Comparison of ENCODE assay signal across 9 mouse cellular contexts in the genomic region with DNA sequence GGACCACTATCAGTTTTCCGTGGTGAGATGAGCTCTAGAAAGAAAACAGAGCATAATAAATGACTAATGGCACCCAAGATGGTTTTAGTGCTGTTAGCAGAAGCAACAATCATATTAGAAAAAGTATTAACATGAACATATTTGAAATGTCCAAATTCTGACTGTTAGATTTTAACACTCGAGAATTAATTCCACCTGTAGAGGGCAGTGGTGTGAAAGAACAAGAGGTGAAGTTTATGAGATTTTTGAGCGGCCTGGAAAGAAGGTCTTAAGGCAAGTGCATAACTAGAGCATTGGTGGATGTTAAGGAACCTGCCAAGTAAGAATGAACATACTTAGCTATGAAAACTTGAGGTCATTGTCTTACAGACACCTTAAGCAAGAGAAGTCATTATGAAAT. TPM values are rescaled to one million over a fixed set of nuclear protein-coding genes. Genes with fewer than 3 reads are reported as not detected.
DNase-seq lines count a peak whose midpoint lies in the region; ATAC-seq and TF ChIP-seq lines count a peak whose summit lies in the region.
"Had no signal": no experiment of that assay in that cellular context is flagged by ENCODE, and none has a peak within 500 bp of the region (broad histone marks: within the 10 kb centered on the region; RNA-seq: fewer than 3 reads in every experiment).

No protein-coding gene starts in this region.

- H3K9me3 ChIP-seq in embryonic facial prominence, embryonic 11.5 days (replicated peaks; ENCODE audit: control insufficient read depth, low read length) = no peaks in the 10 kb centered on the region
- H3K9me3 ChIP-seq in embryonic facial prominence, embryonic 10.5 days = peaks cover 5% of the 10 kb centered on the region; the same call in 1 of the 2 replicates
- H3K9me3 ChIP-seq in liver, postnatal 0 days (ENCODE audit: low read length) = no peaks in the 10 kb centered on the region
- no peaks in the 10 kb centered on the region for H3K9me3 ChIP-seq in liver, embryonic 12.5 days (replicated peaks)
- H3K9me3 ChIP-seq in forebrain, embryonic 10.5 days = peaks cover 12% of the 10 kb centered on the region

- H3K4me2 ChIP-seq in embryonic facial prominence, embryonic 11.5 days (ENCODE audit: low read depth, low read length) = no peak overlapping the region
- H3K4me2 ChIP-seq in liver, postnatal 0 days (ENCODE audit: low read depth, low read length) = no peak overlapping the region
- H3K4me2 ChIP-seq in liver, embryonic 12.5 days = no peak overlapping the region
- H3K4me2 ChIP-seq: forebrain, embryonic 13.5 days had no signal

- no peaks in the 10 kb centered on the region for H3K27me3 ChIP-seq in embryonic facial prominence, embryonic 11.5 days (ENCODE audit: control insufficient read depth, insufficient read depth, low read length)
- no peaks in the 10 kb centered on the region for H3K27me3 ChIP-seq in embryonic facial prominence, embryonic 10.5 days (replicated peaks; ENCODE audit: low read depth, poor library complexity, severe bottlenecking)
- H3K27me3 ChIP-seq in liver, postnatal 0 days (ENCODE audit: insufficient read depth, low read length) = no peaks in the 10 kb centered on the region
- no peaks in the 10 kb centered on the region; the same call in 1 of the 2 replicates for H3K27me3 ChIP-seq in liver, embryonic 12.5 days (replicated peaks)
- no peaks in the 10 kb centered on the region for H3K27me3 ChIP-seq in forebrain, embryonic 10.5 days (ENCODE audit: poor library complexity, severe bottlenecking)
- H3K27me3 ChIP-seq: forebrain, embryonic 13.5 days had no signal

- no peak for ATAC-seq in embryonic facial prominence, embryonic 11.5 days (replicated peaks; ENCODE audit: insufficient number of reproducible peaks, low FRiP score, low TSS enrichment, low read depth)
- no peak for ATAC-seq in liver, postnatal 0 days
- ATAC-seq in liver, embryonic 12.5 days = no peak
- ATAC-seq: forebrain, embryonic 13.5 days had no signal

- H3K4me1 ChIP-seq in embryonic facial prominence, embryonic 11.5 days (ENCODE audit: control insufficient read depth, insufficient read depth, low read length) = no peaks in the 10 kb centered on the region
- no peaks in the 10 kb centered on the region for H3K4me1 ChIP-seq in embryonic facial prominence, embryonic 10.5 days
- no peaks in the 10 kb centered on the region for H3K4me1 ChIP-seq in liver, postnatal 0 days (ENCODE audit: insufficient read depth)
- no peaks in the 10 kb centered on the region for H3K4me1 ChIP-seq in liver, embryonic 12.5 days
- no peaks in the 10 kb centered on the region for H3K4me1 ChIP-seq in forebrain, embryonic 10.5 days
- H3K4me1 ChIP-seq: forebrain, embryonic 13.5 days had no signal

- H3K4me3 ChIP-seq in embryonic facial prominence, embryonic 11.5 days (ENCODE audit: low read depth, low read length) = no peak overlapping the region
- no peak overlapping the region for H3K4me3 ChIP-seq in embryonic facial prominence, embryonic 10.5 days
- no peak overlapping the region for H3K4me3 ChIP-seq in liver, postnatal 0 days (ENCODE audit: low read depth, low read length)
- no peak overlapping the region for H3K4me3 ChIP-seq in liver, embryonic 12.5 days
- no peak overlapping the region for H3K4me3 ChIP-seq in forebrain, embryonic 10.5 days
- H3K4me3 ChIP-seq: forebrain, embryonic 13.5 days had no signal

- no peak for TF ChIP-seq EP300 in liver, postnatal 0 days (IDR thresholded peaks at IDR 0.05; ENCODE audit: low read depth)

- no peak overlapping the region for H3K27ac ChIP-seq in embryonic facial prominence, embryonic 11.5 days (replicated peaks; ENCODE audit: low read depth, low read length)
- no peak overlapping the region for H3K27ac ChIP-seq in embryonic facial prominence, embryonic 10.5 days (replicated peaks)
- no peak overlapping the region for H3K27ac ChIP-seq in liver, postnatal 0 days (ENCODE audit: low read depth)
- H3K27ac ChIP-seq in liver, embryonic 12.5 days = no peak overlapping the region
- H3K27ac ChIP-seq in forebrain, embryonic 10.5 days = no peak overlapping the region
- H3K27ac ChIP-seq: forebrain, embryonic 13.5 days had no signal

- 20% methylated on average over 3 of the region's 3 CpGs for WGBS in embryonic facial prominence, embryonic 11.5 days
- 25% methylated on average over 3 of the region's 3 CpGs for WGBS in embryonic facial prominence, embryonic 10.5 days
- 14% methylated on average over 3 of the region's 3 CpGs for WGBS in liver, postnatal 0 days (ENCODE audit: insufficient replicate concordance)
- WGBS in liver, embryonic 12.5 days (ENCODE audit: insufficient replicate concordance) = 10% methylated on average over 3 of the region's 3 CpGs
- 23% methylated on average over 3 of the region's 3 CpGs for WGBS in forebrain, embryonic 10.5 days

- peak; percentile 56 for DNase-seq in embryonic facial prominence, embryonic 11.5 days (ENCODE audit: low spot score)
- DNase-seq in embryonic facial prominence, embryonic 10.5 days (ENCODE audit: low spot score) = no peak
- DNase-seq in liver, postnatal 0 days = no peak
- DNase-seq in ZHBTc4 (ENCODE audit: low read depth, low spot score) = peak; percentile 62
- peak; percentile 18 for DNase-seq in mesoderm, embryonic 11.5 days (ENCODE audit: low read depth, low spot score)
- DNase-seq in forebrain, embryonic 10.5 days (ENCODE audit: extremely low spot score, low spot score) = no peak
- no peak for DNase-seq in urinary bladder, postnatal 10 days (ENCODE audit: low spot score)

- H3K36me3 ChIP-seq in embryonic facial prominence, embryonic 11.5 days (replicated peaks; ENCODE audit: control insufficient read depth, insufficient read depth, low read depth, low read length) = no peaks in the 10 kb centered on the region
- no peaks in the 10 kb centered on the region for H3K36me3 ChIP-seq in embryonic facial prominence, embryonic 10.5 days (replicated peaks)
- H3K36me3 ChIP-seq in liver, postnatal 0 days (replicated peaks; ENCODE audit: insufficient read depth, low read length) = no peaks in the 10 kb centered on the region
- H3K36me3 ChIP-seq in liver, embryonic 12.5 days = no peaks in the 10 kb centered on the region
- no peaks in the 10 kb centered on the region for H3K36me3 ChIP-seq in forebrain, embryonic 10.5 days (replicated peaks)

- H3K9ac ChIP-seq in embryonic facial prominence, embryonic 11.5 days (replicated peaks; ENCODE audit: low read length) = no peak overlapping the region
- no peak overlapping the region for H3K9ac ChIP-seq in liver, postnatal 0 days (replicated peaks)
- H3K9ac ChIP-seq in liver, embryonic 12.5 days = no peak overlapping the region
- H3K9ac ChIP-seq: forebrain, embryonic 13.5 days had no signal

- TF ChIP-seq CTCF in liver, postnatal 0 days (IDR thresholded peaks at IDR 0.05; ENCODE audit: low read depth) = peak; percentile 59

RNA-seq across cellular contexts. Expression of a gene that starts 6.7 kb away (rescaled TPM):
- polyA plus RNA-seq in embryonic facial prominence, embryonic 11.5 days (2014; fragmentation: Nextera tagmentation; extraction: Ambion mirVana) = 6.5 and 6.9 TPM in 2 replicates
- 5.7 and 6.6 TPM in 2 replicates for polyA plus RNA-seq in embryonic facial prominence, embryonic 10.5 days (2016; fragmentation: Nextera tagmentation; extraction: Ambion mirVana)
- 0.61 and 0.65 TPM in 2 replicates for polyA plus RNA-seq in liver, postnatal 0 days (2015; fragmentation: Nextera tagmentation; extraction: Ambion mirVana)
- polyA plus RNA-seq in liver, embryonic 12.5 days (2016; fragmentation: Nextera tagmentation; extraction: Ambion mirVana) = 0.86 and 1.0 TPM in 2 replicates
- 4.4 and 5.1 TPM in 2 replicates for polyA plus RNA-seq in forebrain, embryonic 10.5 days (2016; fragmentation: Nextera tagmentation; extraction: Ambion mirVana)

RNA-seq across cellular contexts. Expression of a gene that starts 23.3 kb away (rescaled TPM):
- polyA plus RNA-seq in embryonic facial prominence, embryonic 11.5 days (2014; fragmentation: Nextera tagmentation; extraction: Ambion mirVana) = 26.4 and 27.5 TPM in 2 replicates
- polyA plus RNA-seq in embryonic facial prominence, embryonic 10.5 days (2016; fragmentation: Nextera tagmentation; extraction: Ambion mirVana) = 19.7 and 20.1 TPM in 2 replicates
- 2.3 and 2.5 TPM in 2 replicates for polyA plus RNA-seq in liver, postnatal 0 days (2015; fragmentation: Nextera tagmentation; extraction: Ambion mirVana)
- 5.9 and 6.6 TPM in 2 replicates for polyA plus RNA-seq in liver, embryonic 12.5 days (2016; fragmentation: Nextera tagmentation; extraction: Ambion mirVana)
- polyA plus RNA-seq in forebrain, embryonic 10.5 days (2016; fragmentation: Nextera tagmentation; extraction: Ambion mirVana) = 18.5 and 19.8 TPM in 2 replicates

RNA-seq across cellular contexts. Expression of a gene that starts 39.7 kb away (rescaled TPM):
- polyA plus RNA-seq in embryonic facial prominence, embryonic 11.5 days (2014; fragmentation: Nextera tagmentation; extraction: Ambion mirVana) = 37.6 and 39.0 TPM in 2 replicates
- 31.6 and 33.0 TPM in 2 replicates for polyA plus RNA-seq in embryonic facial prominence, embryonic 10.5 days (2016; fragmentation: Nextera tagmentation; extraction: Ambion mirVana)
- 8.1 and 8.5 TPM in 2 replicates for polyA plus RNA-seq in liver, postnatal 0 days (2015; fragmentation: Nextera tagmentation; extraction: Ambion mirVana)
- polyA plus RNA-seq in liver, embryonic 12.5 days (2016; fragmentation: Nextera tagmentation; extraction: Ambion mirVana) = 16.1 and 16.4 TPM in 2 replicates
- polyA plus RNA-seq in forebrain, embryonic 10.5 days (2016; fragmentation: Nextera tagmentation; extraction: Ambion mirVana) = 28.7 and 30.1 TPM in 2 replicates

RNA-seq across cellular contexts. Expression of a gene that starts 47.8 kb away (rescaled TPM):
- 950 and 1,039 TPM in 2 replicates for polyA plus RNA-seq in embryonic facial prominence, embryonic 11.5 days (2014; fragmentation: Nextera tagmentation; extraction: Ambion mirVana)
- polyA plus RNA-seq in embryonic facial prominence, embryonic 10.5 days (2016; fragmentation: Nextera tagmentation; extraction: Ambion mirVana) = 1,112 and 1,123 TPM in 2 replicates
- 556 and 564 TPM in 2 replicates for polyA plus RNA-seq in liver, postnatal 0 days (2015; fragmentation: Nextera tagmentation; extraction: Ambion mirVana)
- polyA plus RNA-seq in liver, embryonic 12.5 days (2016; fragmentation: Nextera tagmentation; extraction: Ambion mirVana) = 813 and 821 TPM in 2 replicates
- polyA plus RNA-seq in forebrain, embryonic 10.5 days (2016; fragmentation: Nextera tagmentation; extraction: Ambion mirVana) = 1,023 and 1,050 TPM in 2 replicates

RNA-seq across cellular contexts. Expression of a gene that starts 52.9 kb away (rescaled TPM):
- 0.56 and 0.69 TPM in 2 replicates for polyA plus RNA-seq in embryonic facial prominence, embryonic 11.5 days (2014; fragmentation: Nextera tagmentation; extraction: Ambion mirVana)
- polyA plus RNA-seq in embryonic facial prominence, embryonic 10.5 days (2016; fragmentation: Nextera tagmentation; extraction: Ambion mirVana) = 0.67 and 1.0 TPM in 2 replicates
- 0.05 TPM in 2 replicates for polyA plus RNA-seq in liver, postnatal 0 days (2015; fragmentation: Nextera tagmentation; extraction: Ambion mirVana)
- 0.24 and 0.43 TPM in 2 replicates for polyA plus RNA-seq in liver, embryonic 12.5 days (2016; fragmentation: Nextera tagmentation; extraction: Ambion mirVana)
- 0.55 and 1.0 TPM in 2 replicates for polyA plus RNA-seq in forebrain, embryonic 10.5 days (2016; fragmentation: Nextera tagmentation; extraction: Ambion mirVana)

Comparison
In these comparisons a context has a peak if more than half of its experiments do, and no peak if none do; other contexts are left out.
1. DNase-seq: peak in embryonic facial prominence, embryonic 11.5 days (single experiment), ZHBTc4 (single experiment) and mesoderm, embryonic 11.5 days (single experiment); none in embryonic facial prominence, embryonic 10.5 days (single experiment), liver, postnatal 0 days (single experiment), forebrain, embryonic 10.5 days (single experiment) and urinary bladder, postnatal 10 days (single experiment).